Mouse (Mus musculus): ENCODE measurements around the gene 2700081O15Rik.
A peak's percentile ranks its signal among the peaks of the same experiment; 100 is the strongest.
"Not testable (repeated sequence)": the region's sequence is repeated elsewhere in the genome, so short reads cannot be mapped to it uniquely, and the experiment has no call there.

Gene 2700081O15Rik

GRCm38 (mm10) chr19:7416834-7417735 lies at the start of gene 2700081O15Rik:
Gene 2700081O15Rik (plus strand): TSS chr19:7417625.
- DNase-seq (ENCODE audit: low read depth, low spot score) = no peak

- not testable (repeated sequence) for DNase-seq (ENCODE audit: low read depth, low spot score)
Measured at GRCm38 (mm10) chr19:7369469-7369868, 48.0 kb upstream of the 2700081O15Rik start.

DNA sequence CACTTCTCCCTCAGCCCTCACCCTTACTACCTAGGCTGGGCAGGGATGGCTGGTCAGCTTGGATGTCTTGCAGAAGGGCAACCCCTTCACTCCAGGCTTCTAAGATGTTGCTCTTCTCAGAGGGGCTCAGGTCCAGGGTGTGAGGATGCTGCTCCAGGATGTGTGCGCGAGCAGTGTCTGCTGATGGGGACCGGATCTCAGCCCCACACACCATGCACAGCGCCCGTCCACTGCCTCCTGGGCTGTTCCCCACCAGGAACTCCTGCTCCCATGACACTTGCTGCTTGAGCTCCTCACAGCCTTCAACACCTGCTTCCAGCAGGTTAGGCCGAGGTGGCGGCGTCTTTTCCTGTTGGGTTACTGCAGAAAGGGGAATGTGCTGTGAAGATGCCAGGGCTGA lies 42.9 kb upstream of the 2700081O15Rik start:
- no peak for DNase-seq (ENCODE audit: low read depth, low spot score)

GRCm38 (mm10) chr19:7377639-7378038 lies 39.8 kb upstream of the 2700081O15Rik start:
- no peak for DNase-seq (ENCODE audit: low read depth, low spot score)

DNA sequence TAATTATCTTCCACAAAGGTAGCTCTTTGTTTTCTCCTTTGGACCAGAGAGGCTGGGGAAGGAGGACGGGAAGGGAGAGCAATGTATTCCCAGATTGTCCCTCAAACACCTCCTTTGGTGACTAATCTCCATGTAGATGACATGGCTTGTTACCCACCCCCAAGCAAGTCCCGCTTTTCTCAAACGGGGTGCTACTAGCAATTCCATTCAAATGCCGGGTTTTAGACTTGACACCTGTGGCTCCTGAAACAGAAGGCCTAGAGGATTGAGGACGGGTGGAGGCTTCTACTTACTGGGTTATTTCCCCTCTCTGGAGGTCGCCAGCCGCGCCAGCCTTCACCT lies 35.5 kb upstream of the 2700081O15Rik start:
- DNase-seq (ENCODE audit: low read depth, low spot score) = peak; percentile 2

GRCm38 (mm10) chr19:7382248-7382902 lies 35.0 kb upstream of the 2700081O15Rik start:
- peak; percentile 37 for DNase-seq (ENCODE audit: low read depth, low spot score)

DNA sequence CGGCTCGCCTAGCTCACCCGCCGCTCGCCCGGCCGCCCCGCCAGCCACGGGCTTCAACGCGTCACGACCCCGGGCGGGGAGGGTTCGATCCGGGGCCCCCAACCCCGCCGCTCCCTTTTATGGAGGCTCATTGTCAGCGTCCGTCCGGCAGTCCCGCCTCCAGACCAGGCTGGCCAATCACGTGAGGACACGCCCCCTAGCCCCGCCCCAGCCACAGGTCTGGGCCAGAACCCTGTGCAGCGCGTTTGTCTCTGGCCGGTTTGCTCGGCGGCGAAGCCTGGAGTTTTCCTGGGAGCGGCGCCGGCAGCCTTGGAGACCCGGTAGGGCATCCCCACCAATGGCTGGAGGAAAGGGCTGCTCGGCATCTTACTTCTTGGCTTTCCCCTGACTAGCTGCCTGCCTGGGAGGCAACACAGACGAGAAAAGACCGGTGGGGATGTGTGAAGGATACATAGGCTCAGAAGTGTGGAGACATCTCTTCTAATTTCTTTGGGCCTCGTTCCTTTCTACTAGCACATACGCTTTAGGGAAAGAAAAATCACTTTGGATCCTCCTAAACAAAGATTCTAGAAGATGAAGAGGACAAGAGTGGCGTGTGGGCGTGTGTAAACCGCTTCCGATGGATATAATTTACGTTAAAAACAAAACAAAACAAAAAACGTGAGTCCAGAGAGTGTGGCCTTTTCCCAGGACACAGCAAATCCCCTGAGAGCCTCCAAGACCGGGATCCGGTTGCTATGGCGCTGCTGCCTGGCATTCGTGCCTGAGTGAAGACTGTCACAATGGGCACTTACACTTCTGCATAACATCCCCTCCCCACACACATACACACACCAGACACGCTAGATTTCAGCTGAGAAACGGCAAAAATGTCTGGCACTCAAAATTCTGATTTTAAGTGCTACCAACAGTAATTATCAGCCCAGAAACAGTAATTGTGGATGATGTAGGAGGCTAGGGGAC lies 34.2 kb upstream of the 2700081O15Rik start, which contains the start of gene Spindoc:
Gene Spindoc (minus strand): TSS at position 92 of the 963 bp plus-strand sequence.
- DNase-seq (ENCODE audit: low read depth, low spot score) = peak; percentile 85

- no peak for DNase-seq (ENCODE audit: low read depth, low spot score)
Measured at GRCm38 (mm10) chr19:7386042-7386441, 31.4 kb upstream of the 2700081O15Rik start.

- DNase-seq (ENCODE audit: low read depth, low spot score) = no peak
Measured at GRCm38 (mm10) chr19:7388488-7388887, 28.9 kb upstream of the 2700081O15Rik start.

DNA sequence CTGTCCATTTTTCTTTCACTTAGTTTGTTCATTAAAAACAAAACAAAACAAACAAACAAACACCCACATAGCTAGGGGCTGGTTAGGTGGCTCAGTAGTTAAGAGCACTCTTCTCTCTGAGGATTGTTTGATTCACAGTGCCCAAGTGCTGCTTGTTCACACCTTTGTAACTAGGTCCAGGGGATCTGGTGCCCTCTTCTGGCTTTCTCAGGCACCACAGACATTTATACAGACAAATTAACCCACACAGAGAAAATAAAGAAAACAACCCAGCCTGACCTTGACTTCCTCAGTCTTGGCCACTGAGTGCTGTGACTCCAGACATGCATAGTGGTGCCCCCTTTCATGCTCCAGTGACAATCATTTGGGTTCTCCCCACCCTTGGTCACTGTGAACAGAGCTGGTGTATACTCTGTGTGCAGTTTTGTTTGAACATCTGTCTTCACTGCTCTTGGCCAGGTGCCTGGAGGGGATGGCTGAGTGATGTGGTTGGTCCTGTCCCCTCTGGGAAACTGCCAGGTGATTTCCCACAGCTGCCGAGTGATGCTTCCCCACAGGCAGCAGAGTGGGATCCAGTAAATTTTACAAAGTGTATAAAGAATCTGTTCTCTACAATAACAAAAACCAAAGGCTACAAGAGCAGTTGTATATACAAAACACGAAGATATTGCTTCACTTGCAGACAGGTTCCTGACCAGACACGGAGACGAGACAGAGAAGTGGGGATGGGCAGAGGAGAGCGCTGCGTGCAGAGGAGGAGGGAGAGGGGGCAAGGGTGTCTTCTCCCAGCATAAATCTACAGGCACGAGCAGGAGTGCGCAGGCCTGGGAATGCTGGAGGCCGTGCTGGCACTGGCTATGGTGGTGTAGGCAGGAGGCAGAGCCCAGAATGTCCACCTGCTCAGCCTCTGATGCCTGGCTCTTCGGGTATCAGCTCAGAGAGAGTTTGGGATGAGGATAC lies 20.3 kb upstream of the 2700081O15Rik start:
- DNase-seq (ENCODE audit: low read depth, low spot score) = not testable (repeated sequence)

GRCm38 (mm10) chr19:7398898-7399297 lies 18.5 kb upstream of the 2700081O15Rik start:
- DNase-seq (ENCODE audit: low read depth, low spot score) = not testable (repeated sequence)

DNA sequence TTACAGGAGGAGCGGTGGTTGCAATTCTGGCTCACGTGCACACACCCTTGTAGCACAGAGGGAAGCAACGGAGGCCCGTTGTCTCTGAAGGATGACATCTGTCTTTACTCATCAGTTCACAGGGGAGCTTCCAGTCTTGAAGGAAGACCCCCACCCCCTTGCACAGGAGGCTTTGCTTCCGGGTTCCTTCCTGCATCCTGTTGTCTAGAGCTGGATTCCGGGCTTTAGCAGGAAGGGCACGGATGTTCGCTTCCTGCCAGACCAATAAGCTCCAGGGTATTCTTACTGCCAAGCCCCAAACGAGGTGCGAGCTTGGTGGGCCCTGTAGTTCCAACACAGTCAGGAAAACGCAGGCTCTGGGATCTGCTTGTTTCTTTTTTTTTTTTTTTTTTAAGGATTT lies 16.8 kb upstream of the 2700081O15Rik start:
- no peak for DNase-seq (ENCODE audit: low read depth, low spot score)

GRCm38 (mm10) chr19:7404623-7405229 lies 12.7 kb upstream of the 2700081O15Rik start:
- DNase-seq (ENCODE audit: low read depth, low spot score) = no peak

- DNase-seq (ENCODE audit: low read depth, low spot score) = no peak
Measured at GRCm38 (mm10) chr19:7412361-7412760, 5.1 kb upstream of the 2700081O15Rik start.

DNA sequence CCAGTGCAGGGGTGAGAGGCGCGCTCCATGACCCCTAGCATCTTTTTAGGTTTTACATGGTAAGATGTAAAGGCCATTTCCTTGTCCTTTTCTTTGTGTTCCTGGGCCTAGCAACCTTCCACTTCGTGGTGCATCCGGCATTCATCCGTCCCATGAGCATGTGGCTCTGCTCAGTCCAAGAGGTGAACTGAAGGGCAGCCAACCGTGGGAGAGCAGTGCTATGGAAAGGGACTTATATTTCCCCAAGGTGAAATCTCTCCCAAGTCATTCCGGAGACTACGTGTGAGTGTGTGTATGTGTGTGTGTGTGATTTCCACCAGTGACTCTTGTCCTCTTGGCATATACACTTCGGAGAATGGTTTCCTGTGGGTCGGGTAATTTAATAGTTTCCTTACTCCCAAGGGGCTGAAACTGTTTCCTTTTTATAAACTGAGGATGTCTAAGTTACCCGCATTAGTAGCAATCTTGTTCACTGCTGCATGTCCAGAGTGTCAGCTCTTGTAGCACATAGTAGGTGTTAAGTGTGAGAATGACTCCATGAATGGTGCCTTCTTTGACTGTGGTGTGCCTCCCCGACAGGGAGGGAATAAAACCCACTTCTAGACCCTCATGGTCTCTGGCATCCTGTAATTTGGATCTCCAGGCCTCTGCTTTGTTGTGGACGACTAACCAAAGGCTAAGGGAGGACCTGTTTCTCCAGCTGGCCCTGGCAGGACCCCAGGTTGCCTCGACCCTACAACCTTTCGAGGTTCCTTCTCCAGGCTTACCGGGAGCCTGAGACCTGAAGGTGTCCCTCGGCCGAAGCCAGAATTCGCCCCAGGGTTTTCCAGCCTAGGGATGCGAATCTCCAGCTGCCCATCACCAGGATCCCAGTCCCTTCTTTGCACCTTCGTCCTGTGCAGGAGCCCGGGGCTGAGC lies 1.2 kb upstream of the 2700081O15Rik start:
- DNase-seq (ENCODE audit: low read depth, low spot score) = no peak

- peak; percentile 65 for DNase-seq (ENCODE audit: low read depth, low spot score)
Measured at GRCm38 (mm10) chr19:7417911-7418849, 755 bp downstream of the 2700081O15Rik start.

DNA sequence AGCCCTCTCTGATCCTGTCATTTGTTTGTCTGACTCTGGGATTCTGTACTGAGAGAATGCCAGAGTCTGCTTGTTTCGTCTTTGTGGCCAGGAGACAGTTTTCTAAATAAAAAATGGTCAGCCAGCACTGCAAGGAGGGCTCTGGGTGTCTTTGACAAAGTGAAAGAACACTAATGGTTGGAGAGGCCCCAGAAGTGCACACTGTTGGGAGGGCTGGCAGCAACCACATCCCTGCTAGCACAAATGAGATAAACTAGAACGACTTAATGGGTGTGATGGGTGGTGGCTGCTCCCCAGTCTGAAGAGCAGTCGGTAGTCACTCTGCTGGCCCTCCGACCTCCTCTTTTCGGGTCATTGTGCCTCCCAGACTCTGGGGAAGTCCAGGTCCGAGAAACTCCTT lies 1.7 kb downstream of the 2700081O15Rik start:
- no peak for DNase-seq (ENCODE audit: low read depth, low spot score)

DNA sequence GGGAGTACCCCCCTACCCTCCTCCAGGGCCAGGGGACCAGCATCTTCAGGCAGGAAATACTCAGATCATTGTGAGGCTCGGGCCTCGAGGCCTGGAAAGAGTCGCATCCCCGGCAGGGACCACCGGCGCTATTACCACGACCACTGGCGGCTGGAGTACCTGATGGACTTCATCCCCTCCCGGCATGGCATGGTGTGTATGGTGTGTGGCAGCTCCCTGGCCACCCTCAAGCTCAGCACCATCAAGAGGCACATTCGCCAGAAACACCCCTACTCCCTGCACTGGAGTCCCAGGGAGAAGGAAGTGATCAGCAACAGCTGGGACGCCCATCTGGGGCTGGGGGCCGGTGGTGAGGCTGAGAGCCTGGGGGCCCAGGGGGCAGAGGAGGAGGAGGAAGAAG lies 2.7 kb downstream of the 2700081O15Rik start:
- DNase-seq (ENCODE audit: low read depth, low spot score) = no peak
